Mouse (Mus musculus) forebrain, embryonic 16.5 days (tissue): ENCODE data around the gene Ppfia2. TPM values are rescaled to one million over a fixed set of nuclear protein-coding genes. Genes with fewer than 3 reads are reported as not detected.

Experiments used
- ATAC-seq: fragments of 200-750 bp; cut with Nextera tagmentation; 2 replicates; pipeline ENCODE4 v1.8.0; 2017; ENCODE audit warnings: mild to moderate bottlenecking, moderate library complexity
- H3K27ac ChIP-seq: fragments of 300-500 bp; sonication (generic); 2 replicates; pipeline ENCODE4 v1.5.1; 2014; ENCODE audit warnings: low read length, control low read depth
- H3K27me3 ChIP-seq: fragments of 300-500 bp; sonication (generic); replicated peaks from 2 replicates; pipeline ENCODE4 v1.6.1; 2014; ENCODE audit warnings: low read length; ENCODE audit not compliant: control insufficient read depth, insufficient read depth
- H3K36me3 ChIP-seq: fragments of 300-500 bp; sonication (generic); 2 replicates; pipeline ENCODE4 v1.6.1; 2014; ENCODE audit not compliant: control insufficient read depth, insufficient read depth
- H3K4me1 ChIP-seq: fragments of 300-500 bp; sonication (generic); replicated peaks from 2 replicates; pipeline ENCODE4 v1.6.1; 2014; ENCODE audit warnings: low read length; ENCODE audit not compliant: control insufficient read depth, insufficient read depth
- H3K4me2 ChIP-seq: fragments of 300-500 bp; sonication (generic); 2 replicates; pipeline ENCODE4 v1.6.1; 2014; ENCODE audit warnings: mild to moderate bottlenecking, low read length, control low read depth
- H3K4me3 ChIP-seq: fragments of 300-500 bp; sonication (generic); replicated peaks from 2 replicates; pipeline ENCODE4 v1.5.1; 2014; ENCODE audit warnings: mild to moderate bottlenecking, low read length, control low read depth
- H3K9ac ChIP-seq: fragments of 300-500 bp; sonication (generic); replicated peaks from 2 replicates; pipeline ENCODE4 v1.6.1; 2014; ENCODE audit warnings: low read depth, low read length, control low read depth
- H3K9me3 ChIP-seq: fragments of 300-500 bp; sonication (generic); 2 replicates; pipeline ENCODE4 v1.6.1; 2016; ENCODE audit warnings: low read length; ENCODE audit not compliant: control insufficient read depth
- WGBS: fragments of 180-500 bp; shearing (Covaris S2); extraction: QIAGEN DNeasy Blood & Tissue Kit; methylation state at CpG from one replicate; pipeline ENCODE4 v1.1.7; 2014; 5-methylcytosine and 5-hydroxymethylcytosine counted together
- polyA plus RNA-seq: library from polyadenylated mRNA; unstranded; fragments of >200 nt; fragmentation: Nextera tagmentation; extraction: Ambion mirVana; gene quantifications from 2 replicates; pipeline ENCODE4 v1.2.1, GENCODE M21; 2015

Ppfia2 gene
- polyA plus RNA-seq, 1 experiment from 2014 or later: 39.4 TPM

DNA sequence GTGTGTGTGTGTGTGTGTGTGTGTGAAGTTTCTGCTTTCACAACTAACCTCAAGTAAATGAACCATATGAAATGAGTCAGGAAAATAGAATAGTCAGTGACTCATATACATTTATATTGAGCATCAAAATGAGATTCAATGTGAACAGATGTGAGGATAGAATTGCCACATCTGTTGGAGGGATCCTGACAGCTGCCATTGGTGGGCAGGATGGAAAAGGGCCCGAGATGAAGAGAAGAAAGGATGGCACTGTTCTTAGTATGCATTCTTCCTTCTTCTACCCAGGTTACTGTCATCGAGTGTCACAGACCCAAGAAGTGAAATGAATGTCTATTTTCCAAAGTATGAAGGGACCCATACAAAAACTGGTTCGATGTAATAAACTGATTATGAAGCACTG lies 268.1 kb downstream of the Ppfia2 start:
- Histone ChIP-seq H3K9ac (no peak overlapping the region), H3K4me3 (no peak overlapping the region), H3K9me3 (no peaks in the 10 kb centered on the region), H3K36me3 (no peaks in the 10 kb centered on the region), H3K4me2 (no peak overlapping the region), H3K27me3 (no peaks in the 10 kb centered on the region), H3K4me1 (no peaks in the 10 kb centered on the region), H3K27ac (no peak overlapping the region)
- no peak for ATAC-seq
- 77% methylated on average over 3 of the region's 3 CpGs for WGBS

- Histone ChIP-seq H3K27me3 (no peaks in the 10 kb centered on the region), H3K4me1 (no peaks in the 10 kb centered on the region), H3K9me3 (no peaks in the 10 kb centered on the region), H3K36me3 (no peaks in the 10 kb centered on the region; the same call in 1 of the 2 replicates), H3K4me3 (no peak overlapping the region), H3K4me2 (no peak overlapping the region), H3K9ac (no peak overlapping the region), H3K27ac (no peak overlapping the region)
- no peak for ATAC-seq
These were observed 274.8 kb downstream of the Ppfia2 start for GRCm38 (mm10) chr10:106744966-106745365.

- Histone ChIP-seq H3K4me1 (no peaks in the 10 kb centered on the region), H3K9me3 (no peaks in the 10 kb centered on the region), H3K36me3 (no peaks in the 10 kb centered on the region), H3K4me3 (no peak overlapping the region), H3K9ac (no peak overlapping the region), H3K4me2 (no peak overlapping the region), H3K27ac (no peak overlapping the region), H3K27me3 (no peaks in the 10 kb centered on the region)
- WGBS: 70% methylated on average over 6 of the region's 6 CpGs
- no peak for ATAC-seq
These were observed 290.9 kb downstream of the Ppfia2 start for GRCm38 (mm10) chr10:106761061-106761460.

GRCm38 (mm10) chr10:106763785-106764184 lies 293.6 kb downstream of the Ppfia2 start:
- no peaks in the 10 kb centered on the region for H3K27me3 ChIP-seq
- no peaks in the 10 kb centered on the region for H3K9me3 ChIP-seq
- no peak overlapping the region for H3K9ac ChIP-seq
- H3K27ac ChIP-seq: no peak overlapping the region
- WGBS: 74% methylated on average over 7 of the region's 7 CpGs
- no peak for ATAC-seq
- H3K4me3 ChIP-seq: no peak overlapping the region
- no peak overlapping the region for H3K4me2 ChIP-seq
- no peaks in the 10 kb centered on the region for H3K4me1 ChIP-seq
- H3K36me3 ChIP-seq: no peaks in the 10 kb centered on the region

DNA sequence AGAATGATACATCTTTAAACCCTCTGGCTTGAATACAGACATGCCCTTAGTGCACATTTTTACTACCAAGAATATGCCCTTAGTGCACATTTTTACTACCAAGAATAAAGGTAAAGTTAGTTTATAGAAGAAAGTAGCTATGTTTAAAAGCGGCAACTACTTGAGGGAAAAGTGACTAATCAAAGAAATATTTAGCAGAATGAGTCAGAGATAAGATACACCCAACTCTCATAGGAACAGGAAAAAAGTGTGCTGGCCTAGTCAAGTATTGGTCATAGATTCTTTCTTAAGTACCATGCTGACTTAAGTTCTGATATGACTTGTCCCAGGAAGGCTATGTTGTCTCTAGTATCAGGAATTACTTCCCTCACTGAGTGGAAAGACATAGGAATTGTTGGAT lies 305.4 kb downstream of the Ppfia2 start:
- Histone ChIP-seq H3K4me3 (no peak overlapping the region), H3K4me1 (no peaks in the 10 kb centered on the region), H3K9ac (no peak overlapping the region), H3K4me2 (no peak overlapping the region), H3K9me3 (no peaks in the 10 kb centered on the region), H3K27me3 (no peaks in the 10 kb centered on the region), H3K36me3 (no peaks in the 10 kb centered on the region), H3K27ac (no peak overlapping the region)
- ATAC-seq: no peak
- WGBS: 89% methylated on average over 1 of the region's 1 CpGs

DNA sequence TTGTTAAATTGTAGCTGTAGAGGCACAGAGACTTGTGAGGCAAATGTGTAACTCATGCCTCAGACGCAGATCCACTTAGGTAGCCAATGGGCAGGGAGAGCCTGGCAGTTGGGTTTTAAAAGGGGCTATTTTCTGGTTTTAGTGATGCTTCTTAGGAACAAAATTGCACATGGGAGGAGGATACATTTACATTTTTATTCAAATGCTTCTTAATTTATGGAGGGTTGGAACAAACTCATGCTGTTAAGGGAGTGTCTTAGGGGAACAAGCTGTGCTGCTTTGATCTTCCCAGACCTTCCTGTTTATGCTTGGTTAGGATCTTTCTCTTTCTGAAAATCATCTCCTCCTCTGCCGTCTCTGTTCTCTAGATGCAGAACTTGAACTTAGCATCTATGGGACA lies 345.3 kb downstream of the Ppfia2 start:
- no peak overlapping the region for H3K4me2 ChIP-seq
- H3K9me3 ChIP-seq: no peaks in the 10 kb centered on the region
- no peak overlapping the region for H3K27ac ChIP-seq
- whole genome bisulfite sequencing: 42% methylated on average over 2 of the region's 2 CpGs
- ATAC-seq: no peak
- no peaks in the 10 kb centered on the region for H3K27me3 ChIP-seq
- no peaks in the 10 kb centered on the region for H3K36me3 ChIP-seq
- no peak overlapping the region for H3K4me3 ChIP-seq
- H3K9ac ChIP-seq: no peak overlapping the region
- no peaks in the 10 kb centered on the region for H3K4me1 ChIP-seq

DNA sequence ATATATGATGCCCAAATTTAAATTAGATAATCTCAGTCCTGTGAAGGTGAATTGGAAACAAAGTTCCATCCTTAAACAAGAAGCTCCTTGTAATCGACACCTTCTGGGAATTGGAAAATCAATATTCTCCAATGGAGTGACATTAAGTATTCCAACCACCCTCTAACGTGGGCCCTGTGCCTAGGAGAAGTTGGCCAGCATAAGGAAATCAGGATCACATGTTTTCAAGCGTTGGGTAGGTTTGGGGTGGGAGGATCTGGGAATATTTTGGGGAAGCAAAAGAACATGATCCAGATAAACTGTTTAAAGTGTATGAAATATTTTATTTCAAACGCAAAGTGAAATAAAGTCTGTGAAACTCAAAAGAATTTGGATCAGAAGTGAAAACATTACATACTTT lies 348.2 kb downstream of the Ppfia2 start:
- Histone ChIP-seq H3K9me3 (no peaks in the 10 kb centered on the region), H3K4me1 (no peaks in the 10 kb centered on the region), H3K27me3 (no peaks in the 10 kb centered on the region), H3K27ac (no peak overlapping the region), H3K36me3 (no peaks in the 10 kb centered on the region), H3K9ac (no peak overlapping the region), H3K4me2 (no peak overlapping the region), H3K4me3 (no peak overlapping the region)
- WGBS: 77% methylated on average over 4 of the region's 4 CpGs
- ATAC-seq: no peak

- no peaks in the 10 kb centered on the region for H3K4me1 ChIP-seq
- ATAC-seq: no peak
- no peaks in the 10 kb centered on the region for H3K36me3 ChIP-seq
- H3K4me2 ChIP-seq: no peak overlapping the region
- H3K9me3 ChIP-seq: no peaks in the 10 kb centered on the region
- 81% methylated on average over 1 of the region's 1 CpGs for WGBS
- no peak overlapping the region for H3K27ac ChIP-seq
- H3K4me3 ChIP-seq: no peak overlapping the region
- no peaks in the 10 kb centered on the region for H3K27me3 ChIP-seq
- no peak overlapping the region for H3K9ac ChIP-seq
These were observed 354.1 kb downstream of the Ppfia2 start for GRCm38 (mm10) chr10:106824215-106824614.

DNA sequence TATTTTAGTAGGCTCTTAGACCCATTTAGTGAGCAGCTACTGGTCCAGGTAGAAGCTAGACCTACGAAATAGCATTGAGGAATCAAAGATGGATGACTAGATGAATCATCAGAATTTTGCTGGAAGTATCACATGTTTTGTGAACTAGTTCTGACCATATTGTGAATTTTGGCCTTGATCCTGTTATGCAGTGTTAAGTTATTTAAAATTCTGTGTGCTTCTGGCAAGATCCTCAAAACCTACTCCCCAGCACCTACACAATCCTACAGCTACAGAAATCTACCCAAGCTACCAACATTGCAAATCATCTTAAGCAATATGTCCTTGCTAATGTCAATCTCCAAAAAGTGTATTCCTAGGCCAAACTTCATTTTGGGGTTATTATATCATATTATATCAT lies 368.3 kb downstream of the Ppfia2 start:
- 0 out of 2 replicates have a peak, but pooled peaks have one; percentile 23 for ATAC-seq

DNA sequence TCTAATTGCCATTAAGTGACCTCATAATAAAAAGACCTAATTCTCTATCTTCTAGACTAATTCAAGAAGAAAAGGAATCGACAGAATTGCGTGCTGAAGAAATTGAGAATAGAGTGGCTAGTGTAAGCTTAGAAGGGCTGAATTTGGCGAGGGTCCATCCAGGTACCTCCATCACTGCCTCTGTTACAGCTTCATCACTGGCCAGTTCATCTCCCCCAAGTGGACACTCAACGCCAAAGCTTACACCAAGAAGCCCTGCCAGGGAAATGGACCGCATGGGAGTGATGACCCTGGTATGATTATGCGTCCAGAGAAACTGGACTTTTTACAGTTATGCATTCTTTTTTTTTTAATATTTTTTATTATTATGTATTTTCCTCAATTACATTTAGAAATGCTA lies 388.0 kb downstream of the Ppfia2 start:
- Histone ChIP-seq H3K36me3 (0 out of 2 replicates have a peak, but pooled peaks cover 2% of the 10 kb centered on the region), H3K9ac (no peak overlapping the region), H3K4me2 (no peak overlapping the region), H3K4me3 (no peak overlapping the region), H3K27me3 (no peaks in the 10 kb centered on the region), H3K9me3 (no peaks in the 10 kb centered on the region), H3K27ac (no peak overlapping the region), H3K4me1 (no peaks in the 10 kb centered on the region)
- ATAC-seq: no peak
- WGBS: 81% methylated on average over 6 of the region's 6 CpGs

More for the DNA sequence above, 368.3 kb downstream of the Ppfia2 start:
- no peak overlapping the region for H3K4me3 ChIP-seq
- no peak overlapping the region for H3K4me2 ChIP-seq
- 65% methylated on average over 1 of the region's 1 CpGs for WGBS
- H3K36me3 ChIP-seq: no peaks in the 10 kb centered on the region
- H3K9ac ChIP-seq: no peak overlapping the region
- no peak overlapping the region for H3K27ac ChIP-seq
- no peaks in the 10 kb centered on the region for H3K27me3 ChIP-seq
- H3K4me1 ChIP-seq: no peaks in the 10 kb centered on the region
- H3K9me3 ChIP-seq: no peaks in the 10 kb centered on the region
